Mouse (Mus musculus) bone marrow macrophage, adult 2 months (primary cell): ENCODE data around the gene Nacc1.

ENCODE experiments used
- CTCF ChIP-seq: IDR thresholded peaks from 2 replicates; pipeline ENCODE4 v1.5.1; 2012; ENCODE audit warnings: low read depth, mild to moderate bottlenecking, low read length, moderate library complexity
- POLR2A ChIP-seq: IDR thresholded peaks from 2 replicates; pipeline ENCODE4 v1.6.1; 2012; ENCODE audit warnings: mild to moderate bottlenecking, low read depth, low read length, borderline replicate concordance

DNA sequence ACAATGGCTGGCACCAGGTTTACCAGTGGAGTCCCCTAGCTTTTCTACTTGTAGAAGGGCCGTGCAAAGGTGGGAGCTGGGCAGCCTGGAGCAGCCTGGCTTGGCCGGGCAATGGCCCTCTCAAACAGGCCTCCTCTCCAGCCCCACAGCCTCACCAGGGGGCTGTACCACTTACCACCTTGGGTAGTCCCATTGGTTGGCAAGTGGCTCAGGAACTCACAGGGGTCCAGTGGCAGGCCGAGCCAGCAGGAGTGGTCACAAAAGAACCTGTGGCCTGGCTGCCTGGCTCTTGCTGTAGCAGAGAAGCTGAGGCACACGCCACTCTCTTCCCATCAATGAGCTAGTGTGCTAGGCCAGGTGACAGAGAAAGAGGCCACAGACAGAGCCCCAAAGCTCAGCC lies 26.5 kb upstream of the Nacc1 start:
- TF ChIP-seq CTCF (no peak), POLR2A (no peak)
